Mouse (Mus musculus): ENCODE results near the gene Itga9. TPM values are rescaled to one million over a fixed set of nuclear protein-coding genes. Genes with fewer than 3 reads are reported as not detected.

Itga9 gene
- total RNA-seq, 4 experiments from 2014 or later = 2.8 to 6.1 (median 4.4) TPM

DNA sequence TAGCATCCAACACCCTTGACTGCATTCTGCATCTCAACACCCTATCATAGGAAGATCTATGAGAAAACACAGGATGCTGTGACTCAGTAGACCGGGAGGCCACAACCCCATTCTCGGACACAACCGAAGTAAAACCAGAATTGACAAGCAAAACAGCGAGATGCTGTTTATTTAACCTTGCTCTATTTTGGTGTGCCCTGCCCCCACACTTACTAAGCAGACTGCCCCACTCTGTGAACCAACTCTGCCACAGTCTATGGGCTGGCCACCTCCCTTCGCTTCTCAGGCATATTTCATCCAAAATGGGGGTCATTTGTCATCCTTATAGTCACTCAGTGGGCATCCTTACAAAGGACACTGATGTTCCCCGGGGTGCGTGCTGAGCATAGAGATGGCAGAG is 160.5 kb downstream of the Itga9 start:
- no peak for DNase-seq (ENCODE audit: low spot score in 2 of 2)

DNA sequence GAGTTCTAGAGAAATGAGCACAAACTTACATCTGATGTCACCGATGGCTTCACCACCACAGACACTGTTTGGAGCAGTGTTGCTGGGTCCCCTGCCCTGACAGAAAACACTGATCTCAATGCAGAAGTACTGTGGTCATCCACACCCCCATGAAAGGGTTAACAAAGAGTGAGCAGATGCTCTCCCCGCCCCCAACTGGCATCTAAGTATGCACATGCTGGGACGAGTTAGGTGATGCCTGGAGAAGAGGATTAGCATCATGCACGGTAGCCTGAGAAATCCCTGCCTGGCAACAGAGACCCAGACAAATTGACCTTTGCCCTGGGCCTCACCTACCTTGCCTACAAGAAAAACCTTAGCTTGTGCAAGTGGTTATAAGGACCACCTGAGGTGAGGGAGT is 162.1 kb downstream of the Itga9 start:
- DNase-seq (ENCODE audit: low spot score in 2 of 2) = no peak

DNA sequence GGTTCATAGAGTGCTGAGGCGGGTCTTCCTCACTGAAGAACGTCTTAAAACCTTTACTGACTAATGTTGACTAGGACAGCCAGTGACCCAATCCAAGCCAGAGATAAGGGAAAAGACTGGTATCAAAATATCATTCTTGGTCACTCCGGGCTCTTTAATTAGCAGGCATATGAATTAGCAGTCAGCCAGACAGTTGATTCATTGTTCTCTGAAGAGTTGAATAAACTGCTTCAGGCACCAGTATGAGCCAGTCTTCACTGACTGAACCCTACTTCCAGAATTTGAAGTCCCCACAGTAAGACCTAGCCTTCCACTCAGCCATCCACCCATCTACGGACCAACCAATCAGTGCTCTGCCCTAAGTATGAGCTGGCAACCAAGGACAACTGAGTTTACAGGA is 163.9 kb downstream of the Itga9 start:
- no peak for DNase-seq (ENCODE audit: low spot score in 2 of 2)

- no peak for DNase-seq (ENCODE audit: low spot score in 2 of 2)
Observed at GRCm38 (mm10) chr9:118774676-118775075, 168.2 kb downstream of the Itga9 start.

GRCm38 (mm10) chr9:118776880-118777438 is 170.5 kb downstream of the Itga9 start:
- DNase-seq (ENCODE audit: low spot score in 2 of 2) = no peak

DNA sequence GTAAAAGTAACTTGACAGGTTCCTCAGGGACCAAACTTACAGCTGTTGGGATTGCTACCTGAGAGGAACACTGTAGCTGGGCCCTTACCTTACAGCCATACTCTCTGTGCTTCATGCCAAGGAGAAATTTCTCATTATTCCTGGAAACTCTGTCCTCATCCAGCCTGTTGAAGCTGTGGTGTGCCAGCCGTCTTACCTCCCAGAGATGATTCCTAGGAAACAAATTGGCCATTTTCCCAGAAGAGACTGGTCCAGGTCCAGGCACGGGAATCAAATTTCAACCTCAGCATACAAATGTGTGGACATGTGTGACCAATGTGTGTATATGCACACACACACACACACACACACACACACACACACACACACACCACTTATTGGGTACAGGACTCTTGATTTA is 172.1 kb downstream of the Itga9 start:
- no peak for DNase-seq (ENCODE audit: low spot score in 2 of 2)

- DNase-seq (ENCODE audit: low spot score in 2 of 2) = no peak
Observed at GRCm38 (mm10) chr9:118784621-118785020, 178.1 kb downstream of the Itga9 start.

DNA sequence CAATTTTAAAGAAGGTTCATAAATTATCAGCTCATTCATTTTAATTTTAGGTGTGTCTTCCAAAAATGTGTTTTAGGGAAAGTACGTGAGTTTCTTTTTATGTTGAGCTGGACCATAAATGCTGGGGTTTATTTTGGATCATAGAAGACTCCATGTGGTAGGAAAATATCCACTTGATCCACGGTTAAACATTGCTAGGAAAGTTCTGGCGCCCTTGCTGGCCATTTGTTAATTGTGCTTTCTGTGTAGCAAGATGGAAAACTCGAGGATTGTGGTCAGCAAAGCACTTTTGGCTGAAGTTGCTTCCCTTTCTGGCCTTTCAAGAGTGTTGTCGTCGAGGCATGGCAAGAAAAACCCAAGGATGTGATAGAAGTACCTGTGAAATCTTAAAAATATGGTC is 179.3 kb downstream of the Itga9 start:
- no peak for DNase-seq (ENCODE audit: low spot score in 2 of 2)

DNA sequence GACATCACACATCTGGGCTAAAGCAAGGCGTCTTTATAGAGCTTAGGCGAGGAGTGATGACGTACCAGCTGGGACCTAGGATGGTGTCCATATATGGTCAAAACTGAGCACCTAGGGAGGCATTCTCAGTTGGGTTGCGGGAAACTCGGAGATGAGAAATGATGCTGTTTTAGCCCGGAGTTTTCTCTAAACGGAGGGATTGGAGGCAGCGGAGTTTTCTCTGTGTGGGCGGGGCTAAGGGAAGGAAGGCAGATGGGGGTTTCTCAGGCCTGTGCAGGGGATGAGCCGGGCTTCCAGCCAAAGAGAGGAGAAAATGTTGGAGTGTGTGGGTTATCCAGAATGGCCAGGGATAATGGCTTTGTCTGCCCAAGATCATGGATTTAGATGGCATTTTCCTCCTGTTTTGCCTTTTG is 182.4 kb downstream of the Itga9 start:
- no peak for DNase-seq (ENCODE audit: low spot score in 2 of 2)

GRCm38 (mm10) chr9:118791231-118791630 is 184.7 kb downstream of the Itga9 start:
- DNase-seq (ENCODE audit: low spot score in 2 of 2) = no peak

GRCm38 (mm10) chr9:118793151-118793785 is 186.8 kb downstream of the Itga9 start:
- DNase-seq (ENCODE audit: low spot score in 2 of 2) = no peak

DNA sequence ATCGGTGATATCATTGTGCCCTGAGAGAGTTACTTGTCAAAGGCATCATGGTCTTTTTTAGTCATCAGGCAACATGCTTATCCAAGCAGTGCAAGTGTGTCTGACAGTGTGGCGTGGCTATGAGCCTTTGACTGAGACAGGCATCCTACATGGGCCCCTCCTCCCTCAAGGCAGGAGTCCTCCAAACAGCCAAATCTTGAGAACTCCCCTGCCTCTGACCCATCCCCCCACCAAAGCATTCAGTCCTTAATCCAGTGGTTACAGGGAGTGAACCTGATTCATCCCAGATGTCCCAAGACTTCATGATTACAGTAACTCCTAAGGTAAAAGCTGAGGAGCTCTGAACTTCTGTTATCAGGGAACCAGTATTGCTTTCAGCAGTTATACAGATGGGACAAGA is 188.2 kb downstream of the Itga9 start:
- no peak for DNase-seq (ENCODE audit: low spot score in 2 of 2)

GRCm38 (mm10) chr9:118795304-118795703 is 188.8 kb downstream of the Itga9 start:
- DNase-seq (ENCODE audit: low spot score in 2 of 2) = no peak

DNA sequence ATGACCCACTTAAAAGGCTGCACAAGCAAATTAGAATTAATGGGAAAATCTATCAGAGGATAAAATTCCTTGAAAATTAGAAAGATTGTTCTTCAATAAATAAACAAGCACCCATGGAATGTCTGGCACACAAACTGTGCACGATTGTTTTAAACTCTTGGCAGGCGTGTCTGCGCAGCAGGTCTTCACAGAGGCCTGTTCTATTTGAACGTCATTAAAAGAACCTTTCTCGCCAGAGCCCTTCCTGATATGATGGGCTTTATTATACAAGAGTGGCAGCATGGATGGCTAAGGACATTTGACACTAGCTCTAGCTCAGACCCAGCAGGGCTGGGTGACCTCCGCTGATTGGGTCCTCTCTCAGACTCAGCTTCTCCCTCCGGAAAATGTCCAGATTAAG is 192.6 kb downstream of the Itga9 start:
- DNase-seq (ENCODE audit: low spot score in 2 of 2) = no peak

DNA sequence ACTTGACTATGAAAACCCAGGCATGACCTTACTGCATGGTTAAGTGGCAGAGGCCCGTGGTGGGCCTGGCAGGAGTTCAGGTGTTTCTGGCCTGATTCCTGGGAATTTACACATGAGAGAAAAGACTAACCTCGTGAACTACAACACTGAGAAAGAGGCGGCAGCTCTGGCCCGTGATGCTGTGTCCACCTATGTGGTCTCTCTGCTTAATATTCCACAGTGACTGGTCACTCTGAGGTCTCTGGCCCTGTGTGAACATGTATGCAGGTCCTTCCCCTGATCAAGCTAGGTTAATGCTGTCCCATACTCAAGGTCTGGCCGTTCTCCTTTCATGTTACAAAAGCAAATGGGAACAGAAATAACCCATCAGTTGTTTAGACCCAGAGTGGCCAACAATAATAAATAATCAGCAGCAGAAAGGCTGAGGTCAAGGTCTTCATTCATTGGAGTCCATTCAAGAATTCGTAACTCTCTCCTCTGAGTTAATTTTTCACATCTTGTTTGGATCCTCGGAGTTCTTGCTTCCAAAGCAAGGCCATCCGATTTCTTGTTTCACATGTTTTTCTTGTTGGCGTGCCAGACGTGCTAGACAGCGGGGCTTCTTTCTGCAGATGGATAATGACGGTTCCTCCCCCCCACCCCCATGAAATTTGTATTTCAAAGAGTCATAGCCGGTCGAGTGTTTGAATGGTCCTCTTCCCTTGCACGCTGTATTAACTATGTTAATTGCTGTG is 194.9 kb downstream of the Itga9 start:
- DNase-seq (ENCODE audit: low spot score in 2 of 2) = no peak

GRCm38 (mm10) chr9:118801910-118802287 is 195.4 kb downstream of the Itga9 start:
- no peak for DNase-seq (ENCODE audit: low spot score in 2 of 2)

DNA sequence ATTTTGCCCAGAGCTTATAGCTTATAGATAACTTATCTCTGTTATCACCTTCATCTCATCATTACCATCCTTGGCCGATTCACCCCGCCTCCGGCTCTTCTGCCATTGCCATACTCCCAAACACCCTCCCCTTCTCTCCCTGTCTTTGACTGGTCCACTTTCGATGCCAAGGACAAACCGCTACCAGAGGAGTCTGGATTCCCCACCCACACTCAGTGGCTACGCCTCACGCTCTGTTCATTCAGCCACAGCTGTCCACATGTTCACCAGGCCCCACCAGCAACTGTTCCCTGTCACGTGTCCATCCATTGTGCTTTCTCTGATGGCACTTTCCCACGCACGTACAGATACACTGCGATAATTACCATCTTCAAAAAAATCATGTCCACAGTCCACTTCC is 195.9 kb downstream of the Itga9 start:
- DNase-seq (ENCODE audit: low spot score in 2 of 2) = no peak

- no peak for DNase-seq (ENCODE audit: low spot score in 2 of 2)
Observed at GRCm38 (mm10) chr9:118805740-118806139, 199.2 kb downstream of the Itga9 start.

DNA sequence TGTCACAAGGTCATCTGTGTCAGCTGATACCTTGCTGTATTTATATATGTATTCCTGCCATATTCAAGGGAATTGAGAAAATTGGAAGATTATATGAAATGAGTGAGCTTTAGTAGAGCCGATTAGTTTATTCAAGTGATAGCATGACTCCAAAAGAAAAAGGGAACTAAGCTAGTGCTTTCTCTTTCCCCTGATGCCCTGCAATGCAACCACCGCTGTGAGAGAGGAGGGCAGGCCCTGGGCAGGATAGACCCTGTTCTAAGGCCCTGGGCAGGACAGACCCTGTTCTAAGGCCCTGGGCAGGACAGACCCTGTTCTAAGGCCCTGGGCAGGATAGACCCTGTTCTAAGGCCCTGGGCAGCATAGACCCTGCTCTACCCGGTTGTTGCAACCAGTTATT is 201.2 kb downstream of the Itga9 start:
- no peak for DNase-seq (ENCODE audit: low spot score in 2 of 2)

GRCm38 (mm10) chr9:118812221-118812620 is 205.7 kb downstream of the Itga9 start:
- DNase-seq (ENCODE audit: low spot score in 2 of 2) = no peak

GRCm38 (mm10) chr9:118813492-118813891 is 207.0 kb downstream of the Itga9 start:
- no peak for DNase-seq (ENCODE audit: low spot score in 2 of 2)

- no peak for DNase-seq (ENCODE audit: low spot score in 2 of 2)
Observed at GRCm38 (mm10) chr9:118814056-118814455, 207.6 kb downstream of the Itga9 start.

GRCm38 (mm10) chr9:118814461-118814860 is 208.0 kb downstream of the Itga9 start:
- no peak for DNase-seq (ENCODE audit: low spot score in 2 of 2)

Measured in gastrocnemius, adult 8-10 months (tissue).